Mouse (Mus musculus) CD8-positive naive resting alpha-beta T cell, adult 2 months (primary cell): ENCODE measurements around the gene Sorcs2.

Experiments used
- DNase-seq, 2 experiments: peaks; one replicate each; pipeline ENCODE4 v3.0.0; 2022; ENCODE audit warnings: low read depth in 2 of 2, low spot score in 2 of 2

The Sorcs2 gene

GRCm38 (mm10) chr5:36312926-36313325 lies 85.0 kb downstream of the Sorcs2 start:
- DNase-seq = no peak

- no peak for DNase-seq
Measured at GRCm38 (mm10) chr5:36304299-36304980, 93.5 kb downstream of the Sorcs2 start.

DNA sequence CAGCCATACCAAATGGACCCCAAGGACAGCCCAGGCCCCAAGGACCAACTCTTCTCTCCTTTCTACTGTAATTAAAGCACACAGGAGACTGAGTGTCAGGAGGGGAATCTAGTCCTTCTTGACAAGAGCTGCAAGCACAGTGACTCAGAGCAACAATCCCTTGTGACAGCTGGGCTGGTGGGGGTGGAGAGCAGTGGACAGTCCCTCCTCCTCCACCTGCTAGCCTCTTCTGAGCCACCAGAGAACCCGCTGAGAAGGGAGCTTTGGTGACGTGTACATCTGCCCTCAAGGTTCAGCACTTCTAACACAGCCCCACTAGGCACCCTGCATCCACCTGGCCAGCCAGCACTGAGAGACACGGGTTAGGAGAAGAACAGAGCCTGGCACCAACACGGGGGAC lies 96.8 kb downstream of the Sorcs2 start:
- no peak for DNase-seq

DNA sequence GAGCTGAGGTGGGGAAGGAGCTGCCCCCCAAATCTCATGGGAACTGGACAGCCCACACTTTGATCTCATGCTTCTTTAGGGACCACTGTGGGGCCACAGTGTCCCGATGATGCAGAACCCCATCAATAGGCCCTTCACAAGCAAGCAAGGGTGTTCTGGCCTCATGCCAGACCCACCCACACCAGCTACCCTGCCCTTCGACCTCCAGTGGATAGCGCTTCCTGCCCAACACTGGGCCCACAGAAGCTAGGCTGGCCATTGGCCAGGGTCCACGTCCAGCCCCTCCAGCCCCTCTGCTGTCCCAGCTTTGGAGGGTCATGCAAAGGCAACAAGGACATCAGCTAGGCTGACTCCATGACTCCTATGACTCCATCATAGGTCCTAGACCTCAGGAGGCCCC lies 99.9 kb downstream of the Sorcs2 start:
- no peak for DNase-seq

DNA sequence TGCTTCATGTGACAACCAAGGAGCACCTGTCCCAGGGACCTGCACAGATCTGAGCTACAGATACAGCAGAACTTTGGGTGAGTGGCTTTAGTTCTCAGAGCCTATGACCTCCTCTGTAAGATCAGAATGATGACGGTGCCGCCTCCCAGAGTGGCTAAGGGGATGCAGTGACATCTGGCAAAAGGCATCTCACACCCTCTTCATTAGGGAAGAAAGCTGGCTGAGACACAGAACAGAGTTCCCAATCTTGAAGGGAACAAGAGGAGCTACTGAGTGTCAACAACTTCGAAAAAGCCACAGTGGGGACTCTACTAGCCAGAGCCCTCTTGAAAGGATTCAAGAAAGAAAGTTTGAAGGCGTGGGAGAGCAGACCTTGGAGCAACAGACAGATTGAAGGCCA lies 100.7 kb downstream of the Sorcs2 start:
- DNase-seq = no peak

DNA sequence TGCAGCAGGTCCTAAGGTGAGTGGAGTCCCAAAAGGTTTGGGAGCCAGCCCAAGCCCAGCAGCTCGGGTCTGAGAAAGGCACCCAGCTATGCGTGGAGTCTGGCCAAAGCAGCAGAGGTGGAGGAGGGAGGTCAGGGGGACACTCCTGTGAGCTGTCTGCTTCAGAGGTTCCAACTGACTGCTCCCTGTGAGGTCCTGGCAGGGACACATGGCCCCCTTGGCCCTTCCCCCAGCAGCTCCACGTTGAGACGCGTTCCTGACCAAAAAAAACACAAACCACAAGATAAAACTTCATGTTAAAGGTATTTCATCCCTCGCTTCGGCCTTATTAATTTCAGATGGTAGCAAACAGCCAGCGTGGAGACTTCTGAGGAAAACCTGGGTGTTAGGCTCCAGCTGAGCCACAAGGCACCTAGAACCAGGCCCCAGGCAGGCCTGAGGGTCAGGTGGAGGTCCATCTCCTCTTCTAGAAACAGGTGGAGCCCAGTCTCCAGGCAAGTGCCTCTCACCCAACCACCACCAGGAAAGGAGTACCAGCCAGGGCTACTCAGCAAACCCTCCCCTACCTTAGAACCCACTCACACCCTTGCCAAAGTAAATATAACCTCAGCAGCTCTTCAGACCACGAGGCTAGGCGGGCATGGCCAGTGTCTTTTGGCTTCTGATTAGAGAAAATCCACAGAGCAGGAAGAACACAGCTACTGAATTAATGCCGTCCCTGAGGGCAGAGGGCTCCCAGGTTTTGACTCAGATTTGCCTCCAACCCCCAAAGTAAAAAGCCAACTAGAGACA lies 104.6 kb downstream of the Sorcs2 start:
- no peak for DNase-seq

DNA sequence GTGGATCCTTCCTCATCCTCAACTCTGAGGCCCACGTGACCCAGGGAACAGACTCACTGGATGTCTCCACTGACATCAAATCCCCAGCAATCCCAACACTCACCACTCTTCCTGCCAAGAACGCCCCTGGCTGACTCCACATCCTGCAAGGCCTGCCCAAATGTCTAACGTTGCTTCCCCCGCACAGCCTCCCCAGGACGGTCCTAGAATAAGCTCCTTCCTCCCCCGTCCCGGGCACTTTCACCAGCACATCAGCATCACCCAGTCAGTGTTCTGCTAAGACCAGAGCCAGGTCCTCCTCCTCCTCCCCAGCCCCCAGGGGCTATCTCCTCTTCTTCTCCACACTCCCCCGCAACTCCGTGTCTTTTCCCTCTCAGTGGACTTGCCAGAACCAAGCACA lies 105.6 kb downstream of the Sorcs2 start:
- DNase-seq = no peak

GRCm38 (mm10) chr5:36291191-36291590 lies 106.7 kb downstream of the Sorcs2 start:
- DNase-seq = peak; percentile 10 to 37

- DNase-seq = no peak
Measured at GRCm38 (mm10) chr5:36285405-36285804, 112.5 kb downstream of the Sorcs2 start.

DNA sequence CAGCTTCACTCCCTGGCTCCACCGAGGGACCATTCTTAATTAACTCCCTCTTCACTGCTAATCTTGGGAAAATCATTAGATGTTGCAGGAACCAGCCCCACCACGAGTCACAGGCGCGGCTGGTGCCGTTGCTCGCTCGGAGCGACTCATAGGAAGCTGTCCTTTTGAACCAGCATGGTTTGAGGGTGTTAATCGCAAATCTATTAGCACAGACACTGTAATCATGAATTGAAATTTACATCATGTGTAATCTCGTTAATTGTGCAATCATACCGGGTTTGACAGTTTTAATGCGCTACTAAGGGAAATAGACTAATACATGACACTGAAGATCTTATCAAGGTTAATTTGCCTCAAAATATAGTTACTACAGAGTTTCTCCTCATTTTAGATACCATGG lies 118.0 kb downstream of the Sorcs2 start:
- DNase-seq = no peak

GRCm38 (mm10) chr5:36274684-36275394 lies 123.1 kb downstream of the Sorcs2 start:
- no peak for DNase-seq

- DNase-seq = no peak
Measured at GRCm38 (mm10) chr5:36267194-36267769, 130.7 kb downstream of the Sorcs2 start.

DNA sequence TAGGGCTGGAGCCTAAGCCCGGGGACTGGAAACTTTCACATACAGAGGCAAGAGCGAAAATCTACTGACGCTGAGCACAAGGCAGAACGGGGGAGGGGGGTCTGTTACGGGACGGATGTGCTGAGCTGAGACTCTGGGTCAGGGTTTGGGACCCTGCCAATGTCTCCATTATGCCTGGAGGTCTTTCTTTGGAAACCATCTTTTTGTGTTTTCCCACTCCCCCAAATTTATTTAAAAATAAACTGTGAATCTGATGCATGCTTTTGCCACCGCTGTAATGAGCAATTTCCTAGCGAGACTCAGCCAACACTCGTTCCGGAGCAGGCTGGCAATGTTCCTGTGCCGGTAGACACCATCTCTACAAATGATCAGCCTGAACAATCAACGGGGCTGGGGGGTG lies 137.1 kb downstream of the Sorcs2 start:
- DNase-seq = no peak

DNA sequence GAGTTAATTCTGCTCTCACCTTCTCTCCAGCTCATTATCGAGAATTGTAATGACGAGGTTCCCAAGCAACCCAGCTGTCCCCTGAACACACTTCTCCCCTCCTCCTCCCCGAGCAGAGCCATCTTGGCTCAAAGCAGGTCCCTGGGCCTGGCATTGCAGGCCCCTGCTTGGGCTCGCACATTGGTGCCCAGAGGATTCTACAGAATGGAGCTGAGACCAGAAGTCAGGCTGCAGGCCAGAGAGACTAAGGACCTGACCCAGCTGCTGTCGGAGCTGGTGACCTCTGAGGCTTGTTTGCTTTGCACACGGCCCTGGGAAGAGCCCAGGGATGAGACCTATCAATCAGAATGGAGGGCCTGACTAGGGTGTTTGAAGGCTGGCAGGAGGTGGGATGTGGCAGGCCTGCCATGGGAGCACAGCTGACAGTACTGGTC lies 138.2 kb downstream of the Sorcs2 start:
- no peak for DNase-seq

GRCm38 (mm10) chr5:36258387-36259181 lies 139.4 kb downstream of the Sorcs2 start:
- DNase-seq = no peak

- no peak for DNase-seq
Measured at GRCm38 (mm10) chr5:36257008-36257407, 140.9 kb downstream of the Sorcs2 start.

- no peak for DNase-seq
Measured at GRCm38 (mm10) chr5:36254642-36255516, 143.1 kb downstream of the Sorcs2 start.

DNA sequence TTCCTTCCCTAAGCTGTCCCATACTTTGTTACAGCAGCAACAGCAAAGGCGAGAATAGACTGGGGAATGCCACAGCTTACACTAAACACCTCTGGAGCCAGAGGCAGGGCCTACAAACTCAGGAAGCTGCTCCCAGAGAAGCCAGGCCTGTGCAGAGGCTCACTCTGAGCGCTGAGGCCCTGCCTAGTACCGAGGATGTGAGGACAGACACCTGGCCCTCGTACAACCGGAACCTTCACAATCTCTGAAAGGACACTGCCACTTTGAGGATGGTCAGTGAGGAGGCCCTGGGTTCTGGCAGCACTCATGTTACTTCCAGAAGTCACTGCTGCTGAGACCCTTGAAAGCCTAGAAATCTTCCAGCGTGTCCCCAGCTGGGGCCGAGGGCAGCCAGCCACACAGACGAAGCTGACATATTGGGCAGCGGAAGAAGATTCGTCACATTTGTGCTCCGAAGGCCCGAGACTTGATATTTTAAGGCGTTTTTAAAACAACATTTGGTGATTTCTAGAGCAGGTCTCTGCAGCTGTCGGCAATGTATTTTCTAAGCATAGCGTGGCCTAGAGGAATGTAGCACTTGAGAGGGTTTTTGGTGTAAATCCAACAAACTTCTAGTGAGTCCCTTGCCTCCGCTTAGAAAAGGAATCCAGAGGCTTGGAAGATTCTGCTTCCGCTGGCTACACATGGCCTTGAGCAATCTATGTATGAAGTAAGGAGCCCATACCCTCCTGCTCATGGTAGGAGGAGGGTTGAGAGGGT lies 145.0 kb downstream of the Sorcs2 start:
- no peak for DNase-seq

- no peak for DNase-seq
Measured at GRCm38 (mm10) chr5:36248022-36248421, 149.9 kb downstream of the Sorcs2 start.
